Mouse (Mus musculus) cerebellum, adult 2 months (tissue): ENCODE measurements around the gene 1700011M02Rik. TPM values are rescaled to one million over a fixed set of nuclear protein-coding genes. Genes with fewer than 3 reads are reported as not detected.
"Not testable (repeated sequence)": the region's sequence is repeated elsewhere in the genome, so short reads cannot be mapped to it uniquely, and the experiment has no call there.

ENCODE experiments used
- DNase-seq, 2 experiments: peaks; one replicate each; pipeline ENCODE4 v3.0.0; 2021
- H3K27ac ChIP-seq: fragments of 200-500 bp; 2 replicates; pipeline ENCODE4 v1.5.1; 2012; ENCODE audit warnings: low read length, control low read depth, inconsistent platforms; ENCODE audit not compliant: insufficient read depth
- H3K27me3 ChIP-seq: fragments of 200-500 bp; 2 replicates; pipeline ENCODE4 v1.6.1; 2012; ENCODE audit warnings: inconsistent platforms, mild to moderate bottlenecking, low read length, moderate library complexity; ENCODE audit not compliant: control insufficient read depth, insufficient read depth
- H3K4me1 ChIP-seq: fragments of 200-500 bp; 2 replicates; pipeline ENCODE4 v1.6.1; 2011; ENCODE audit warnings: low read length; ENCODE audit not compliant: control insufficient read depth, insufficient read depth
- H3K4me3 ChIP-seq: fragments of 200-500 bp; replicated peaks from 2 replicates; pipeline ENCODE3; 2011; ENCODE audit warnings: mild to moderate bottlenecking, low read depth, low read length, control low read depth; ENCODE audit not compliant: insufficient read depth
- CTCF ChIP-seq: fragments of 200-500 bp; IDR thresholded peaks from 2 replicates; pipeline ENCODE4 v1.5.1; 2011; ENCODE audit warnings: low read depth, mild to moderate bottlenecking, control low read depth, low read length, moderate library complexity, borderline replicate concordance; ENCODE audit not compliant: insufficient read depth
- POLR2A ChIP-seq: fragments of 200-500 bp; IDR thresholded peaks from 2 replicates; pipeline ENCODE4 v1.6.1; 2011; ENCODE audit warnings: low read length, control low read depth, borderline replicate concordance; ENCODE audit not compliant: insufficient read depth
- WGBS: fragments of 180-500 bp; shearing (Covaris S2); methylation state at CpG from one replicate; pipeline ENCODE4 v1.1.7; 2018; 5-methylcytosine and 5-hydroxymethylcytosine counted together
- polyA plus RNA-seq: library from polyadenylated mRNA; depleted of rRNA; stranded (reverse); fragments of >200 nt; gene quantifications from 2 replicates; pipeline ENCODE4 v1.2.3, GENCODE M21; 2012; rRNA removed

1700011M02Rik gene
- polyA plus RNA-seq = not detected in 2 replicates

GRCm38 (mm10) chrX:102908587-102908986, at the start of gene 1700011M02Rik, which contains the start of gene Dmrtc1a:
1700011M02Rik (plus strand) TSS chrX:102908905.
Dmrtc1a (minus strand) TSS chrX:102908687.
- H3K27me3 ChIP-seq = not testable (repeated sequence)
- WGBS = 77% methylated on average over 6 of the region's 9 CpGs

GRCm38 (mm10) chrX:102867871-102868270, 40.8 kb upstream of the 1700011M02Rik start, which contains the start of gene 1700031F05Rik:
1700031F05Rik (minus strand) TSS chrX:102867971.
- H3K27ac ChIP-seq = no peak within 1 kb of the TSS
- H3K27me3 ChIP-seq = no peaks in the 10 kb centered on the region
- no peak for DNase-seq
- WGBS = 91% methylated on average over 6 of the region's 6 CpGs
- H3K4me3 ChIP-seq = no peak within 1 kb of the TSS
- H3K4me1 ChIP-seq = no peaks in the 10 kb centered on the region
- no peak for TF ChIP-seq CTCF
- TF ChIP-seq POLR2A = no peak

More at GRCm38 (mm10) chrX:102908587-102908986, at the start of gene 1700011M02Rik, which contains the start of gene Dmrtc1a:
- not testable (repeated sequence) for H3K4me1 ChIP-seq, H3K27ac ChIP-seq, DNase-seq, H3K4me3 ChIP-seq

GRCm38 (mm10) chrX:102914823-102915222, 6.1 kb downstream of the 1700011M02Rik start:
- H3K27me3 ChIP-seq, H3K4me3 ChIP-seq, DNase-seq, H3K4me1 ChIP-seq, H3K27ac ChIP-seq: not testable (repeated sequence)
- 87% methylated on average over 1 of the region's 1 CpGs for WGBS

GRCm38 (mm10) chrX:102926707-102927106, 18.0 kb downstream of the 1700011M02Rik start:
- 21% methylated on average over 4 of the region's 4 CpGs for WGBS
- not testable (repeated sequence) for H3K4me1 ChIP-seq, H3K27me3 ChIP-seq, H3K27ac ChIP-seq, H3K4me3 ChIP-seq
- peak; percentile 14 to 25 for DNase-seq
- peak; percentile 25; the same call in 1 of the 2 replicates for TF ChIP-seq CTCF

GRCm38 (mm10) chrX:102928072-102928471, 19.4 kb downstream of the 1700011M02Rik start, which contains the start of gene 1700018G05Rik:
1700018G05Rik (plus strand) TSS chrX:102928372.
- not testable (repeated sequence) for H3K4me1 ChIP-seq, H3K27ac ChIP-seq, H3K27me3 ChIP-seq, H3K4me3 ChIP-seq, DNase-seq
- WGBS = 84% methylated on average over 6 of the region's 6 CpGs

GRCm38 (mm10) chrX:102932992-102933570, 24.4 kb downstream of the 1700011M02Rik start:
- Histone ChIP-seq H3K4me1 (peaks cover 3% of the 10 kb centered on the region; the same call in 1 of the 2 replicates), H3K4me3 (peak overlapping the region; percentile 82), H3K27ac (no peak overlapping the region), H3K27me3 (no peaks in the 10 kb centered on the region)
- TF ChIP-seq POLR2A = no peak
- no peak for TF ChIP-seq CTCF
- DNase-seq = peak in 1 of 2 experiments; percentile 15
- 12% methylated on average over 12 of the region's 12 CpGs for WGBS

- WGBS = 15% methylated on average over 58 of the region's 68 CpGs
- Histone ChIP-seq H3K4me3 (peak overlapping the region; percentile 82), H3K4me1 (peaks cover 3% of the 10 kb centered on the region; the same call in 1 of the 2 replicates), H3K27me3 (no peaks in the 10 kb centered on the region), H3K27ac (peak overlapping the region; percentile 63)
- peak; percentile 69 to 75 for DNase-seq
- peak; percentile 29; the same call in 1 of the 2 replicates for TF ChIP-seq POLR2A
- peak; percentile 54 for TF ChIP-seq CTCF
These were observed 25.1 kb downstream of the 1700011M02Rik start for GRCm38 (mm10) chrX:102933571-102934394.

GRCm38 (mm10) chrX:102934395-102934764, 25.7 kb downstream of the 1700011M02Rik start:
- no peak overlapping the region for H3K4me3 ChIP-seq
- no peak for DNase-seq

More at GRCm38 (mm10) chrX:102934395-102934764, 25.7 kb downstream of the 1700011M02Rik start:
- Histone ChIP-seq H3K27ac (no peak overlapping the region), H3K4me1 (peaks cover 3% of the 10 kb centered on the region; the same call in 1 of the 2 replicates), H3K27me3 (no peaks in the 10 kb centered on the region)
- TF ChIP-seq POLR2A = no peak
- no peak for TF ChIP-seq CTCF
- WGBS = 48% methylated on average over 8 of the region's 8 CpGs
